Mouse (Mus musculus) spleen, adult 2 months (tissue): Measurements from ENCODE around the gene Ccdc117. TPM values are rescaled to one million over a fixed set of nuclear protein-coding genes. Genes with fewer than 3 reads are reported as not detected.
"Not testable (repeated sequence)": the region's sequence is repeated elsewhere in the genome, so short reads cannot be mapped to it uniquely, and the experiment has no call there.

ENCODE experiments used
- DNase-seq, 2 experiments: peaks; one replicate each; pipeline versions ENCODE4 v3.0.0 to v3.0.0-alpha.2; 2012 to 2021; ENCODE audit warnings: low spot score in 2 of 2, low read depth in 1 of 2
- H3K27ac ChIP-seq: fragments of 200-500 bp; 2 replicates; pipeline ENCODE4 v1.5.1; 2012; ENCODE audit warnings: low read length, inconsistent platforms; ENCODE audit not compliant: insufficient read depth
- H3K27me3 ChIP-seq: fragments of 200-500 bp; 2 replicates; pipeline ENCODE4 v1.6.1; 2012; ENCODE audit warnings: mild to moderate bottlenecking, moderate library complexity, low read length, inconsistent platforms; ENCODE audit not compliant: control insufficient read depth, insufficient read depth
- H3K36me3 ChIP-seq: fragments of 200-500 bp; 2 replicates; pipeline ENCODE4 v1.6.1; 2012; ENCODE audit warnings: mild to moderate bottlenecking, low read length, inconsistent platforms; ENCODE audit not compliant: control insufficient read depth, insufficient read depth
- H3K4me1 ChIP-seq: fragments of 200-500 bp; 2 replicates; pipeline ENCODE4 v1.6.1; 2011; ENCODE audit warnings: inconsistent platforms; ENCODE audit not compliant: control insufficient read depth, insufficient read depth, insufficient read length
- H3K4me3 ChIP-seq: fragments of 200-500 bp; 2 replicates; pipeline ENCODE4 v1.5.1; 2011; ENCODE audit warnings: mild to moderate bottlenecking, inconsistent platforms; ENCODE audit not compliant: insufficient read depth, insufficient read length; ENCODE audit errors: extremely low read depth
- CTCF ChIP-seq: fragments of 200-500 bp; IDR thresholded peaks from 2 replicates; pipeline ENCODE4 v1.5.1; 2011; ENCODE audit warnings: mild to moderate bottlenecking, inconsistent platforms; ENCODE audit not compliant: insufficient read depth, insufficient read length, insufficient replicate concordance; ENCODE audit errors: extremely low read depth
- POLR2A ChIP-seq: fragments of 200-500 bp; IDR thresholded peaks from 2 replicates; pipeline ENCODE4 v1.6.1; 2011; ENCODE audit warnings: low read depth, low read length, inconsistent platforms
- WGBS: fragments of 180-500 bp; shearing (Covaris S2); methylation state at CpG from one replicate; pipeline ENCODE4 v1.1.7; 2018; 5-methylcytosine and 5-hydroxymethylcytosine counted together
- polyA plus RNA-seq: library from polyadenylated mRNA; depleted of rRNA; stranded (reverse); fragments of >200 nt; gene quantifications from 2 replicates; pipeline ENCODE4 v1.2.3, GENCODE M21; 2012

The Ccdc117 gene
- polyA plus RNA-seq, 1 experiment: 5.6 TPM

DNA sequence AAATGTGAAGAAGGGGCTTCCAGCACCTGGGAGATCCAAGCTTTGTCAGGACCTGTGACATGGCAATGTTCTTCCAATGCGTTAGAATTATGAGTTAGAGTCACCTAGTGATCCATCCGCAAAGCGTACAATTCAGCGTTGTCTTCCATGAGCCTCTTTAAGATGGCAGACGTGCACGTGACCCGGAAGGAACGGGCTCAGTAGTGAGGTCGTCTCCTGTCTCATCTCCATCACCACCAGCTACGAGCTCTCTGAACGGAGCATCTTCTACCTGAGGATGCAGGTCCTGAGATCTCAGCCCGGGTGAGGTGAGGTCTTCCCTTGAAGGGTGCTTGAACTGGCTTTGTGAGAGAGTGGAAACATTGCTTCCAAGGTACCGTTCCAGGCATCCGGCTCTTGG lies 25.4 kb downstream of the Ccdc117 start:
- no peak for DNase-seq
- TF ChIP-seq POLR2A: no peak
- TF ChIP-seq CTCF: no peak
- H3K36me3 ChIP-seq: no peaks in the 10 kb centered on the region
- peaks cover 5% of the 10 kb centered on the region; the same call in 1 of the 2 replicates for H3K4me1 ChIP-seq
- no peaks in the 10 kb centered on the region for H3K27me3 ChIP-seq
- 90% methylated on average over 14 of the region's 14 CpGs for WGBS
- no peak overlapping the region for H3K4me3 ChIP-seq
- no peak overlapping the region for H3K27ac ChIP-seq

DNA sequence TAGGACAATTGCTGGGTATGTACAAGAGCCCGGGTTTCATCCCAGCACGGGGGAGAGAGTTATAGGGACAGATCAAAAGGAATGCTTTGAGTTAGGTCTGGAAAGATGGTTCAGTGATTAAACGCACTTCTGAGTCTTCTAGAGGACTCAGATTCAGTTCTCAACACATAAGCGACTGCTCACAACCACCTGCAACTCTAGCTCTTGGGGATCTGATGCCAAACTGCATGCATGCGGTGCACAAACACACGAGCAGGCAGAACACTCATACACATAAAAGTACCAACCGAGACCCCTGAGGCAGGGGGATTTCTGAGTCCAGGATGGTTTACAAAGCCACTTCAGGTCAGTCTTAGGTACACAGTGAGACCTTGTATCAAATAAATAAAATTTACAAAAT lies 25.8 kb downstream of the Ccdc117 start:
- Histone ChIP-seq H3K36me3 (no peaks in the 10 kb centered on the region), H3K4me1 (peaks cover 7% of the 10 kb centered on the region; the same call in 1 of the 2 replicates), H3K4me3 (no peak overlapping the region), H3K27ac (no peak overlapping the region), H3K27me3 (no peaks in the 10 kb centered on the region)
- no peak for DNase-seq
- TF ChIP-seq CTCF (no peak), POLR2A (no peak)
- 91% methylated on average over 7 of the region's 7 CpGs for WGBS

DNA sequence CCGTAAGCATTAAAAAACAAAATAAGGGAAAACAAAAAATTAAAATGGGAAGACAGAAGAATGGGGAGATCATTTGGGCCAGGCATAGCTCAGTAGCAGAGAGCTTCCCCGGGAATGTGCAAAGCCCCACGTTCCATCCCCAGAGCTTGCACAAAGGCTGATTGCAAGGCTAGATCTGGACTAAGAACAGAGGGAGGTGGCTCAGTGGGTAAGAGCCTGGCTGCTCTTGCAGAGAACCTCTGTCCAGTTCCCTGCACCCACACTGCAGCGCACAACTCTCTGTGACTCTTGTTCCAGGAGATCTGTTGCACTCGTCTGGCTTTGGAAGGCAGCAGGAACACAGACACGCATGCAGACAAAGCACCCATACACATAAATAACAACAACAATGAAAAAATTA lies 26.3 kb downstream of the Ccdc117 start:
- TF ChIP-seq CTCF: no peak
- no peaks in the 10 kb centered on the region for H3K36me3 ChIP-seq
- no peaks in the 10 kb centered on the region for H3K27me3 ChIP-seq
- H3K27ac ChIP-seq: no peak overlapping the region
- DNase-seq: no peak
- 94% methylated on average over 6 of the region's 6 CpGs for WGBS
- peaks cover 7% of the 10 kb centered on the region; the same call in 1 of the 2 replicates for H3K4me1 ChIP-seq
- no peak overlapping the region for H3K4me3 ChIP-seq

DNA sequence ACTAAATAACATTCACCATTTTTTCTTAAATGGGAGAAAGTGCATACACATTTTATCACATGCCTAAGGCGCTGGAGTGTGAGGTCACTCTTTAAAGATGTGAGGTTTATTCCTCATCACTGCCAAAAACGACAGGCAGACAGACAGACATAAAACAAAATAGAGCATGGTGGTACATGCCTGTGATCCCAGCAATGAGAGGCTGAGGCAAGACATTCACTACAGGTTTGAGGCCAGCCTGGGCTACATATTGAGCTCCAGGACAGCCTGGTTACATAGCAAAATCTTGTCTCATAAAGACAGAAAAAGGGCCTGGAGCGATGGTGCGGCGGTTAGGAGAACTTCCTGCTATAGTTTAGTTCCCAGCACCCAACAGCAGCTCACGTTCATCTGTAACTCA lies 26.8 kb downstream of the Ccdc117 start:
- Histone ChIP-seq H3K4me1 (peaks cover 9% of the 10 kb centered on the region; the same call in 1 of the 2 replicates), H3K27ac (no peak overlapping the region), H3K36me3 (no peaks in the 10 kb centered on the region), H3K4me3 (no peak overlapping the region), H3K27me3 (no peaks in the 10 kb centered on the region)
- 92% methylated on average over 6 of the region's 6 CpGs for WGBS
- no peak for TF ChIP-seq POLR2A
- no peak for TF ChIP-seq CTCF
- no peak for DNase-seq

DNA sequence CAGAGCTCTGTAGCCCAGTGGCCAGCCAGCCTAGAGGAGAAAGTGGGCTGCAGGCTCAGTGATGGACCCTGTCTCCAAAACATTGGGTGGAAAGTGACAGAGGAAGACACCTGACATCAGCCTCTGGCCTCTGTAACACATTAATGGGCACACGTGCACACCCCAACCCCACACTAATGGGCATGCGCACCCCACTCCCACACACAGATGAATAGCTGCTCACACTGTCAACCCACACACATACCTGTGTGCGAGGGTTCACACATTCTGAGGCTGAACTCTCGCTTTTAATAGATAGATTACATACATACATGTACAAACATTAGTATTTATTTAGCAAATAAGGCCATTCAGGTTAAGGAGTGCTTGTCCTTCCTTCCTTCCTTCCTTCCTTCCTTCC lies 27.9 kb downstream of the Ccdc117 start:
- TF ChIP-seq POLR2A: no peak
- TF ChIP-seq CTCF: no peak
- DNase-seq: no peak
- Histone ChIP-seq H3K27me3 (no peaks in the 10 kb centered on the region), H3K36me3 (no peaks in the 10 kb centered on the region), H3K4me1 (peaks cover 19% of the 10 kb centered on the region; the same call in 1 of the 2 replicates), H3K27ac (no peak overlapping the region), H3K4me3 (no peak overlapping the region)
- 91% methylated on average over 4 of the region's 4 CpGs for WGBS

DNA sequence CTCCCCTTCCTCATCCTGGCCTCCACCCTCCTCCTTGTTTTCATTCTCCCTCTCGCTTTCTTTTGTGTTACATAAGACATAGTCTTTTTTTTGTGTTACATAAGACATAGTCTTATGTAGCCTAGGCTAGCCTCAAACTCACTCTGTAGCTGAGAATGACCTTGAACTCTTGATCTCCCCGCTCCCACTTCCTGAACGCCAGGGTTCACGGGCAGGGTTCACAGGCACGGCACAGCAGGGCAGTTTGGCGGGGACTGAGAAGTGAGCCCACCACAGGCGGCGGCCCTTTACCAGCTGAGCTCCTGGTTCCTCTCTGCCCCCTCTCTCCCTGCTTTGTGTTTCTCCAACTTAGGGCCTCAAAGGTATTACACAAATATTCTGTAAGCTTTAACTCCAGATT lies 29.0 kb downstream of the Ccdc117 start:
- DNase-seq: no peak
- H3K27ac ChIP-seq: peak overlapping the region; percentile 80
- WGBS: 67% methylated on average over 8 of the region's 8 CpGs
- H3K36me3 ChIP-seq: no peaks in the 10 kb centered on the region
- H3K27me3 ChIP-seq: no peaks in the 10 kb centered on the region
- peaks cover 19% of the 10 kb centered on the region; the same call in 1 of the 2 replicates for H3K4me1 ChIP-seq
- TF ChIP-seq POLR2A (no peak), CTCF (no peak)
- H3K4me3 ChIP-seq: no peak overlapping the region

DNA sequence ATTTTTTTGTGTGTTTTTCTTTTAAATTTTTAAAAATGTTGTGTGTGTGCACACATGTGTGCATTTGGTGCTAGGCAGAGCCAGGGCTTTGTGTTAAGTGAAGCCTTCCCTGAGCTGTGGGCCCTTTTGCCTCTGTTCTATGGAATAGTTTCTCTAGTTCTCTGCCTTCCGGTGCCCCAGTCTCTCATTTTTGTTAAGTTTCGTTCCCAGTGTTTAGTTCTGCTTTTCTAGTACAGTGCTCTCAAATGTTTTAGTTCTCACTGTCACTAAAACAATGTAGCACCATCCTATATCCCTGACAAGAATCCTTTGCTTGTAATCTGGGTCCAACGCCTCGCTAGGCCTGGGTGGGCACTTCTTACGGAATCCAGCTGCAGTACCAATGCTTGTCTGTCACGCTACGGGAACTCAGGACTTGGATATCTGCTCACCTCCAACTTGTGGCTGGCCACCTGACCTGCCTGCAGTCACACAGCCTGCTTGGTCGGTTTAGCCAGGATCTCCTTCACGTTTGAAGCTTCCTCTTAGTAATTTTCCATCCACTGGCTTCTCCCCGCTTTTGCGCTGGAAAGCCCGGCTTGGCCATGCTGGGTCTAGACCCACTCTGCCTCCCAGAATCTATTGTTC lies 29.8 kb downstream of the Ccdc117 start:
- peaks cover 19% of the 10 kb centered on the region; the same call in 1 of the 2 replicates for H3K4me1 ChIP-seq
- peak in 1 of 2 experiments; percentile 25 for DNase-seq
- H3K27me3 ChIP-seq: no peaks in the 10 kb centered on the region
- 24% methylated on average over 12 of the region's 12 CpGs for WGBS
- H3K36me3 ChIP-seq: no peaks in the 10 kb centered on the region
- TF ChIP-seq CTCF (no peak), POLR2A (no peak)
- peak overlapping the region; percentile 80 for H3K27ac ChIP-seq
- no peak overlapping the region for H3K4me3 ChIP-seq

DNA sequence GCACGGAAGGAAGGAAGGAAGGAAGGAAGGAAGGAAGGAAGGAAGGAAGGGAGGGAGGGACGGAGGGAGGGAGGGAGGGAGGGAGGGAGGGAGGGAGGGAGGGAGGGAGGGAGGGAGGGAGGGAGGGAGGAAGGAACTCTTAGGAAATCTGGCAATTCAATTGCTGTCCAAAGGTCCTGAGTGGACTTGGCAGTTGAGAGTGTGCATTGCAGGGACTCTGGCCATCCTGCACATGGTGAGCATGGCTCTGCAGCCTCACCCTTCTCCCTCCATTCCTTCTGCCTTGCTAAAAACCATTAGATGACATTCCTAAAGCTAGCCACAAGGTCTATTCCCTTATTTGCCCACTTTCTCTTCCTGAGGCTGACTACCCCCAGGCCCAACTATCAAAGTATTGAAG lies 31.3 kb downstream of the Ccdc117 start:
- not testable (repeated sequence) for H3K36me3 ChIP-seq, H3K27me3 ChIP-seq, H3K27ac ChIP-seq, H3K4me3 ChIP-seq, DNase-seq
- H3K4me1 ChIP-seq: peaks cover 19% of the 10 kb centered on the region; the same call in 1 of the 2 replicates
- 50% methylated on average over 1 of the region's 2 CpGs for WGBS
